Mouse (Mus musculus): Measurements from ENCODE around the gene Hist1h2ad. TPM values are rescaled to one million over a fixed set of nuclear protein-coding genes. Genes with fewer than 3 reads are reported as not detected.
"Not testable (repeated sequence)": the region's sequence is repeated elsewhere in the genome, so short reads cannot be mapped to it uniquely, and the experiment has no call there.

Gene Hist1h2ad
- polyA plus RNA-seq, 1 experiment from 2014 or later, result 0.49 TPM

DNA sequence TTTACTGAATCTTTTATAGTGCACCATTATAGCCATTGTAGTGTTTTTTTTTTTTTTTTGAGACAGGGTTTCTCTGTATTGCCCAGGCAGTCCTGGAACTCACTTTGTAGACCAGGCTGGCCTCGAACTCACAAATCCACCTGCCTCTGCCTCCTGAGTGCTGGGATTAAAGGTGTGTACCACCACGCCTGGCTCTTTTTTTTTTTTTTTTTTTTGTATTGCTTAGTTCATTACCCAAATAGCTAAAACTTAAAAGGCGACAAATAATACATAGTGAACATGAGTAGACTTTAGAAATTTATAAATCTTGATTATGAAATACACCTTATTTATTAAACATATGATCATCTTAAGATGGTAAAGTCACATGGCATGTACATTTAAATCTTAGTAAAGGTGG, 32.7 kb upstream of the Hist1h2ad start:
- DNase-seq (ENCODE audit: low spot score) (no peak), ATAC-seq (no peak)
- Histone ChIP-seq H3K4me1 (ENCODE audit: insufficient read depth, low read depth, low read length) (no peaks in the 10 kb centered on the region; the same call in 1 of the 2 replicates), H3K9ac (replicated peaks; ENCODE audit: low read depth) (no peak overlapping the region), H3K27me3 (replicated peaks; ENCODE audit: insufficient read depth, low read length) (no peaks in the 10 kb centered on the region), H3K4me3 (ENCODE audit: low read depth, low read length) (no peak overlapping the region), H3K9me3 (ENCODE audit: low read length) (no peaks in the 10 kb centered on the region), H3K36me3 (ENCODE audit: insufficient read depth, low read length) (no peaks in the 10 kb centered on the region), H3K4me2 (replicated peaks; ENCODE audit: low read depth, low read length) (no peak overlapping the region), H3K27ac (ENCODE audit: low read length) (no peak overlapping the region)
- no peak for TF ChIP-seq CTCF (IDR thresholded peaks at IDR 0.05)
- TF ChIP-seq EP300 (IDR thresholded peaks at IDR 0.05), result no peak
- WGBS, result 66% methylated on average over 3 of the region's 3 CpGs

- H3K4me1 ChIP-seq (ENCODE audit: insufficient read depth, low read depth, low read length); ATAC-seq; DNase-seq (ENCODE audit: low spot score); H3K36me3 ChIP-seq (ENCODE audit: insufficient read depth, low read length); H3K9me3 ChIP-seq (ENCODE audit: low read length); H3K27me3 ChIP-seq (replicated peaks; ENCODE audit: insufficient read depth, low read length): not testable (repeated sequence)
- Histone ChIP-seq H3K9ac (replicated peaks; ENCODE audit: low read depth) (peak overlapping the region; percentile 34; the same call in 1 of the 2 replicates), H3K4me2 (replicated peaks; ENCODE audit: low read depth, low read length) (peak overlapping the region; percentile 63), H3K4me3 (ENCODE audit: low read depth, low read length) (peak overlapping the region; percentile 49; the same call in 1 of the 2 replicates), H3K27ac (ENCODE audit: low read length) (0 out of 2 replicates have a peak overlapping the region, but pooled peaks have one; percentile 15)
- WGBS, result 4% methylated on average over 3 of the region's 3 CpGs
Observed at GRCm38 (mm10) chr13:23542225-23542980, 31.8 kb upstream of the Hist1h2ad start.

GRCm38 (mm10) chr13:23542999-23543607, 31.1 kb upstream of the Hist1h2ad start, which contains the start of gene Hist1h2bh:
TSS of gene Hist1h2bh (minus strand) at chr13:23543392.
- WGBS, result under 1% methylated on average over 27 of the region's 42 CpGs
- peak within 1 kb of the TSS; percentile 49 for H3K4me3 ChIP-seq (ENCODE audit: low read depth, low read length)
- not testable (repeated sequence) for H3K4me1 ChIP-seq (ENCODE audit: insufficient read depth, low read depth, low read length); H3K27me3 ChIP-seq (replicated peaks; ENCODE audit: insufficient read depth, low read length); H3K9me3 ChIP-seq (ENCODE audit: low read length); H3K36me3 ChIP-seq (ENCODE audit: insufficient read depth, low read length)
- H3K4me2 ChIP-seq (replicated peaks; ENCODE audit: low read depth, low read length), result peak within 1 kb of the TSS; percentile 63
- H3K27ac ChIP-seq (ENCODE audit: low read length), result peak within 1 kb of the TSS; percentile 86
- ATAC-seq (peak; percentile 91), DNase-seq (ENCODE audit: low spot score) (peak; percentile 98)
- peak within 1 kb of the TSS; percentile 34 for H3K9ac ChIP-seq (replicated peaks; ENCODE audit: low read depth)

DNA sequence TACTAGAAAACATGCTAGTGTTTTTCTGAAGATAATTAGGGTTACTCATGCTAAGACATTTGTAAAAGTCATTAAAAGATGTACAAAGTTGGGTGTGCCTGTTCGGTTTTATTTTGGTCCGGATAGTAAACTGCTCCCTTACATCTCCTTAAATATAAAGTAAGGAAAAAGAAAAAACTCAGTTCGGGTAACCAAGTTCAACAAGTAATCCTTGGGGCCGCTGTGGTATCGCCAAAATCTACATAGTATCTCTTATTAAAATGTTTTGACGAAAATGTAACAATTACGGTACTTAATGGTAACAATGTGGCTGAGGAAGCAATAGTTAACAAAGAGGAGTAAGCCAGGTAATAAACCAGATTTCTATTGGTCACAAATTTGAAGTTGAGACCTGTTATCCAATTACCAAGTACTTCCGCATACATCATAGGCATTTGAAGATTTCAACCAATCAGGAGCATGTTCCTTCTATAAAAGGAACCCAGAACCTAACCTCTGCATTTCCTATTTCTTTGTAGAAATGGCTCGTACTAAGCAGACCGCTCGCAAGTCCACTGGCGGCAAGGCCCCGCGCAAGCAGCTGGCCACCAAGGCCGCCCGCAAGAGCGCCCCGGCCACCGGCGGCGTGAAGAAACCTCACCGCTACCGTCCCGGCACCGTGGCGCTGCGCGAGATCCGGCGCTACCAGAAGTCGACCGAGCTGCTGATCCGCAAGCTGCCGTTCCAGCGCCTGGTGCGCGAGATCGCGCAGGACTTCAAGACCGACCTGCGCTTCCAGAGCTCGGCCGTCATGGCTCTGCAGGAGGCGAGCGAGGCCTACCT, 30.0 kb upstream of the Hist1h2ad start, which contains the start of gene Hist1h3f:
Gene Hist1h3f, plus strand, starts transcription at position 88 of the 822 bp plus-strand sequence.
- H3K4me1 ChIP-seq (ENCODE audit: insufficient read depth, low read depth, low read length), result no peaks in the 10 kb centered on the region
- peak; percentile 94 for ATAC-seq
- H3K9ac ChIP-seq (replicated peaks; ENCODE audit: low read depth), result peak within 1 kb of the TSS; percentile 52
- WGBS, result under 1% methylated on average over 19 of the region's 45 CpGs
- no peaks in the 10 kb centered on the region for H3K36me3 ChIP-seq (ENCODE audit: insufficient read depth, low read length)
- H3K9me3 ChIP-seq (ENCODE audit: low read length), result no peaks in the 10 kb centered on the region
- H3K27ac ChIP-seq (ENCODE audit: low read length), result peak within 1 kb of the TSS; percentile 86
- DNase-seq (ENCODE audit: low spot score), result peak; percentile 98
- H3K4me2 ChIP-seq (replicated peaks; ENCODE audit: low read depth, low read length), result peak within 1 kb of the TSS; percentile 63
- H3K27me3 ChIP-seq (replicated peaks; ENCODE audit: insufficient read depth, low read length), result no peaks in the 10 kb centered on the region
- H3K4me3 ChIP-seq (ENCODE audit: low read depth, low read length), result peak within 1 kb of the TSS; percentile 49
- TF ChIP-seq EP300 (IDR thresholded peaks at IDR 0.05) (peak; percentile 46; the same call in 1 of the 2 replicates), CTCF (IDR thresholded peaks at IDR 0.05) (no peak)

DNA sequence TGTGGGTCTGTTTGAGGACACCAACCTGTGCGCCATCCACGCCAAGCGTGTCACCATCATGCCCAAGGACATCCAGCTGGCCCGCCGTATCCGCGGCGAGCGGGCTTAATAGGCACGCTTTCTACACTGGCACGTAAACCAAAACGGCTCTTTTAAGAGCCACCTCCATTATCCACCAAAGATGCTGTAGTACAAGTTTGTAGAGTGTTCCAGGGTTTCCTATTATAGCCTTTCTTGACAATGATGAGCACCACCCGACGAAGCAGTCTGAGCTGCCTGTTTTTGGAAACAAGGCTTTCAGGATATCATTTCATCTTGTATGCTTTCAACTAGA, 29.4 kb upstream of the Hist1h2ad start:
- not testable (repeated sequence) for H3K9ac ChIP-seq (replicated peaks; ENCODE audit: low read depth); ATAC-seq; H3K27me3 ChIP-seq (replicated peaks; ENCODE audit: insufficient read depth, low read length); H3K4me1 ChIP-seq (ENCODE audit: insufficient read depth, low read depth, low read length); H3K27ac ChIP-seq (ENCODE audit: low read length); DNase-seq (ENCODE audit: low spot score); H3K36me3 ChIP-seq (ENCODE audit: insufficient read depth, low read length); H3K9me3 ChIP-seq (ENCODE audit: low read length)
- under 1% methylated on average over 11 of the region's 14 CpGs for WGBS
- Histone ChIP-seq H3K4me2 (replicated peaks; ENCODE audit: low read depth, low read length) (peak overlapping the region; percentile 63), H3K4me3 (ENCODE audit: low read depth, low read length) (peak overlapping the region; percentile 49)

- 49% methylated on average over 5 of the region's 5 CpGs for WGBS
- Histone ChIP-seq H3K27me3 (replicated peaks; ENCODE audit: insufficient read depth, low read length) (no peaks in the 10 kb centered on the region), H3K4me1 (ENCODE audit: insufficient read depth, low read depth, low read length) (no peaks in the 10 kb centered on the region), H3K4me3 (ENCODE audit: low read depth, low read length) (no peak overlapping the region), H3K27ac (ENCODE audit: low read length) (no peak overlapping the region), H3K9me3 (ENCODE audit: low read length) (no peaks in the 10 kb centered on the region), H3K36me3 (ENCODE audit: insufficient read depth, low read length) (no peaks in the 10 kb centered on the region), H3K4me2 (replicated peaks; ENCODE audit: low read depth, low read length) (no peak overlapping the region), H3K9ac (replicated peaks; ENCODE audit: low read depth) (no peak overlapping the region)
- TF ChIP-seq EP300 (IDR thresholded peaks at IDR 0.05) (no peak), CTCF (IDR thresholded peaks at IDR 0.05) (no peak)
- no peak for ATAC-seq
- DNase-seq (ENCODE audit: low spot score), result no peak
Observed at GRCm38 (mm10) chr13:23546694-23547093, 27.5 kb upstream of the Hist1h2ad start.

Measured in lung, postnatal 0 days (tissue).